Mouse (Mus musculus) cerebellum, adult 18-20 months (tissue): ENCODE results near the gene Upf2.
A peak's percentile ranks its signal among the peaks of the same experiment; 100 is the strongest.
"Not testable (repeated sequence)": the region's sequence is repeated elsewhere in the genome, so short reads cannot be mapped to it uniquely, and the experiment has no call there.

Source experiments
- DNase-seq, 2 experiments: peaks; one replicate each; pipeline ENCODE4 v3.0.0; 2021

The Upf2 gene

DNA sequence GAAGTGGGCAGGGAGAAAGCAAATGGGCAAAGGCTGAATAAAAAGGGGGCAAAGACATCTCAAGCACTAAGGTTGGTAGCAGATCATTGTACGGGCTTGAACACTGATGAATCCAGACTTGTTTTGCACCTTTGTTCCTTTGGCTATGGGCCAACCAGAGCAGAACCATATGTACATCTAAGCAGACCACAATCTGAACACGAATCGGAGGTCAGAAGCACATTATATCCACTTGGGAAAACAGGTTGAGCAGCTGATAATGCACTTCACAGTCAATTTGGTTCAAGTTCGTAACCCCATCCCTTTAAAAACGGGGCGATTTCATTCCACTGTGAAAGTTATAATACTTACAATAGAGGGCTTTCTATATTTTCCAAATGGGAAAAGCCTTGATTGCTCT, 964 bp upstream of the Upf2 start:
- DNase-seq: peak; percentile 50 to 52

- no peak for DNase-seq
These were observed 447 bp downstream of the Upf2 start for GRCm38 (mm10) chr2:5951621-5952211.

DNA sequence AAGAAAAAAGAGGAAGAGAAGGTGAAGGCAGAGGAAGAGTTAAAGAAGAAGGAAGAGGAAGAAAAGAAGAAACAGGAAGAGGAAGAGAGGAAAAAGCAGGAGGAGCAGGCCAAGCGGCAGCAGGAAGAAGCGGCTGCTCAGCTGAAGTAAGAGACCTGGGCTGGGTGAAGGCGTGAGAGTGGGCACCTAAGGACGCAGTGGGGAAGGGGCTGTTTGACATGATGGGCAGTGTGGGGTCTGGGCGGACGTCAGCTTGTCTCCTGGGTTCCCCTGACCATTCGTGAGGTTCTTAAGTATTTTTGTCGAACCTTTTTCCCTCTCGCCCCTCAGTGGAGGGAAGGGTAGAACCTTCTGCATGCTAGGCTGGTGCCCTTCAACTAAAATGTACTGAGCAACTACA, 6.4 kb downstream of the Upf2 start:
- peak; percentile 17 to 25 for DNase-seq

DNA sequence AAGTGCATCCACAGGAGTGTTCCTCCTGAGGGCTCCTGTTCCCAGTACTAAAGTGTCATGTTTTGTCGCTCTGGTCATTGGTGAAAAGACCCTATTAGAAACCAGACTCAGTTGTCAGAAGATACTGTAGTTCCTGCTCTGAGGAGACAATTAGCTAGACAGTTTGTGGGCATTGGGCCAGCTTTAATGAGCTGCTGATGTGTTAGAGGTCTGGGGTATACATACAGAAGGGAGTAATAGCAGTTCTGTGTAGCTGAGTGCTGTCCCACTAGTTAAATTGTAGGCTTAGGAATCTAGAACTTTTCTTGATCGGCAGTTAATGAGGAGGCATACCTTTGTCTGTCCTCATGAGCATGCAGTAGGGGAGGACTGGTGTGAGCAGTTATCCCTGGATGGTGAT, 11.0 kb downstream of the Upf2 start:
- DNase-seq: no peak

DNA sequence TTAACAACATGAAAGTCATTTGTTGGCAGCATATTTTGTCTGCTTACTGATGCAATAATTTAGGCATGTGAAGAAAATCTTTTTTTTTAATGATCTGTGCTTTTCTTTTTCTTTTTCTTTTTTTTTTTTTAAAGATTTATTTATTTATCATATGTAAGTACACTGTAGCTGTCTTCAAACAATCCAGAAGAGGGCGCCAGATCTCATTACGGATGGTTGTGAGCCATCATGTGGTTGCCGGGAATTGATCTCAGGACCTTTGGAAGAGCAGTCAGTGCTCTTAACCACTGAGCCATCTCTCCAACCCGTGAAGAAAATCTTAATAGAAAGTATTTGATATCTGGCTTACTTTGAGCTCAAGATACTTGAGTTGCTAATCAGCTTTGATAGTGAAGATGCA, 12.5 kb downstream of the Upf2 start:
- not testable (repeated sequence) for DNase-seq

DNA sequence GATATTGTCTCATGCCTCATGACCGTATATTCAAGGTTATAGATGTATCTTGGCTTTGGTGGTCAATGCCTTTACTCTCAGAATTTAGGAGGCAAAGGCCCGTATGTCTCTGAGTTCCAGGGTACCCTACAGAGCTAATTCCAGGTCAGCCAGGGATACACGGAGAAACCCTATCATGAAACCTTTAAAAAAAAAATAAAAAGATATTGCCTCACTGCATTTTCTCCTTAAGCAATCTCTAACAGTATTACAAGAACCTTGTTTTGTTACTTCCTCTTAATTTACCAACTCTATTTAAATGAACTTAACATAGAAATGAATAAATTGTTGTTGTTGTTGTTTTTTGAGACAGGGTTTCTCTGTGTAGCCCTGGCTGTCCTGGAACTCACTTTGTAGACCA, 14.7 kb downstream of the Upf2 start:
- DNase-seq: no peak

DNA sequence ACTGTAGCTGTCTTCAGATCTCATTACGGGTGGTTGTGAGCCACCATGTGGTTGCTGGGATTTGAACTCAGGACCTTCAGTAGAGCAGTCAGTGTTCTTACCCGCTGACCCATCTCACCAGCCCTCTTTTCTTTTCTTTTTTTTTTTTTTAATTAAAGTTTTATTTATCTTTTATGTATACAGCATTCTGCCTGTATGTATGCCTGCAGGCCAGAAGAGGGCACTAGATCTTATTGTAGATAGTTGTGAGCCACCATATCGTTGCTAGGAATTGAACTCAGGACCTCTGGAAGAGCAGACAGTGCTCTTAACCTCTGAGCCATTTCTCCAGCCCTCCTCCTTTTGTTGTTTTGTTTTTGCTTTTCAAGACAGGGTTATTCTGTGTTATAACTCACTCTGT, 19.4 kb downstream of the Upf2 start:
- DNase-seq: not testable (repeated sequence)

GRCm38 (mm10) chr2:5977532-5977931, 26.3 kb downstream of the Upf2 start:
- no peak for DNase-seq

- peak; percentile 27 to 59 for DNase-seq
These were observed 44.3 kb downstream of the Upf2 start for GRCm38 (mm10) chr2:5995538-5995937.

DNA sequence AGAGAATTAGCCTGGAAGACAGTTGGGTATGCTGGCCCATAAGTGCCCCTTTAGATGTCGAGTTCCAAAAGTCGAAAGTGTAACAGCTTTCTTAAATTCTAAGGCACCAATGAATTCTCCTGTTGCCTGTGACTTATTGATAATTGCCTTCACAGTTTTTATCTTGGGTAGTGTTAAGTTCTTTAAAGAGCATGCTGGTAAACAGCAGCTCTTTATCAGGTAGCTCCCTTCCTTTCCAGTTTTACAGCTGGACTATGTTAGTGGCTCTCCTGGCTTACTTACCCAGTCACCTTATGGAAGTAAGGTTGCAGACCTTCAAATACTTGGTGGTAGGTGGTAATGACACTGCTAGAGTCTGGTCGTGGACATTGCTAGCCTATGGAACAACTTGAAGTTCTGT, 52.7 kb downstream of the Upf2 start:
- no peak for DNase-seq

- DNase-seq: no peak
These were observed 63.3 kb downstream of the Upf2 start for GRCm38 (mm10) chr2:6014532-6014931.

DNA sequence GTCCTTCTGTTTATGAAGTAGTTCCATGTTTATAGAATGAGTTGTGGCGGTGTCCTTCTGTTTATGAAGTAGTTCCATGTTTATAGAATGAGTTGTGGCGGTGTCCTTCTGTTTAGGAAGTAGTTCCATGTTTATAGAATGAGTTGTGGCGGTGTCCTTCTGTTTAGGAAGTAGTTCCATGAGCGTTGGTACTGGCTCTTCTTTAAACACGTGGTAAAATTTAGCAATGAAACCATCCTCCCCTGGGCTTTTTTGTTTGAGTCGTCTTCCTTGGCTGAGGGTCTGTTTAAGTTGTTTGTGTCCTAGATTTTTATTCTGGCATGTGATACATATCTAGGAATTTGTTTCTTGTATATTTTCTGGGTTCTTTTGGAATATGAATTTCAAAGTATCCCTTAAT, 63.9 kb downstream of the Upf2 start:
- DNase-seq: not testable (repeated sequence)

DNA sequence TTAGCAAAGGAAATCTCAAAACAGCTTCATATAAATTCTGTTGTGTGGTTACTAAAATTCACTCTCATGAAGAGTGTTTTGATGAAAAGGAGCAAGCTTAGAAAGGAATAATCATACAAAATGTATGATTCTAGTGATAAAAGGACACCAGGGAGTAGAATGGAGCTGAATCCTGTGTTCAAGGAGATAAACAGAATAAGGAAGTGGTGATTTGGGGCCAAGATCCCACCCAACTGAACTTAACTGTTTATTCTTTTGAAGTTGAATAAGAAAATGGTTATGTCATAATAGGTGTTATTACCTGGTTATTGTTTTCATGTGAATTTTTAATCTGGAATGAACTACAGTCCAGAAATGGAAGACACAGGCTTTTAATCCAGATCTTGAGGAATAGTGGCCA, 69.3 kb downstream of the Upf2 start:
- no peak for DNase-seq

DNA sequence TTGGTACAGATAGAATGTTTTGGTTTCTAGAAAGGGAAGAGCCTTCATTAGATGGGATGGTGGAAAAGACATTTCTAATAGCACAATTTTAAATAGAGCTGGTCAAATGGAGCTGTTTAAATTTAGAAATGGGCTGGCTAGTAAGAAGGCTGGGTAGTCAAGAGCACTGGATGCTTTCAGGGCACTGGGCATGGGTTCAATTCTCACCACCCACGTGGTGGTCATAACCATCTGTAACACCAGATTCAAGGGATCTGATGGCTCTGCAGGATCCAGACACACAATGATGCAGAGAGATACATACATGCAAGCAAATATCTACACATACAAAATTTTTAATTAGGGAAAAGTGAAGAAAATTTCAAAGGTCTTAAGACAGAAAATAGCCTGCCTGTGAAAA, 91.4 kb downstream of the Upf2 start:
- peak; percentile 69 to 76 for DNase-seq

- no peak for DNase-seq
These were observed 95.5 kb downstream of the Upf2 start for GRCm38 (mm10) chr2:6046796-6047195.

DNA sequence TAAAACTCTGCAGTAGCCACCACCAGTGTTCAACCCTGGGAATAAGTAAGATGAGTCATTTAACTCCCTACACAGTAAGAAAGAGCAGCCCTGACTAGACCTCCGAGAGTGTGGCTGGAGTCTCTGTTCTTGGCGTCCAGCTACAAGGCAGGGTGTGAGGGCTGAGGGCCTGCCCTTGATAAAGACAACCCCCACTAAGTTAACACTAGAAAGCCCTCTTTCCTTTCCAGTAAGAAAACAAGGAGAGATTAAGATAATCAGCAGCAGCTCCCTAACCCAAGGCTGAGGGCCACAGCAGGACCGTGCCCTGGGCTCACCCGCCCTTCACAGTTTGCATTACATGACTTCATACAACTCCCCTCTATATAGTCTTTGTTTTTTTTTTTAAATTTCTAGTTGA, 97.3 kb downstream of the Upf2 start:
- DNase-seq: no peak

- DNase-seq: no peak
These were observed 97.7 kb downstream of the Upf2 start for GRCm38 (mm10) chr2:6049018-6049417.

- no peak for DNase-seq
These were observed 104.2 kb downstream of the Upf2 start for GRCm38 (mm10) chr2:6055466-6055865.

DNA sequence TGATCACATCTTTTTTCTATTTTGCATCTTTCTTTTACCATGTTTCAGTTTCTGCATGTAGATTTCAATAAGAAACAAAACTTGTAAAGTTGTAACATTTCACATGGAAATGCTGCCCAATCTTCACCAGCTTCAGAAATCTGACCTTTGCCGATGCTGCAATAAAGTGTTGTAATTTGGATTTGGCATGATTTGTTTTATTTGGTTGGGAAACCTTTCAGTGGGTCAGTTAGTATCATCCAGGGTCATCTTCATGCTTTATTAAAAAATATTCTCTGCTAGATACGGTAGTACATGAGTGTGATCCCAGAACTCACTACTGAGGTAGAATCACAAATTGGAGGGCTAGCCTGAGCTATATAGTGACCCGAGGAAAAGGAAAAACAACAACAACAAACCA, 105.2 kb downstream of the Upf2 start:
- no peak for DNase-seq

GRCm38 (mm10) chr2:6059291-6059690, 108.0 kb downstream of the Upf2 start:
- DNase-seq: no peak

DNA sequence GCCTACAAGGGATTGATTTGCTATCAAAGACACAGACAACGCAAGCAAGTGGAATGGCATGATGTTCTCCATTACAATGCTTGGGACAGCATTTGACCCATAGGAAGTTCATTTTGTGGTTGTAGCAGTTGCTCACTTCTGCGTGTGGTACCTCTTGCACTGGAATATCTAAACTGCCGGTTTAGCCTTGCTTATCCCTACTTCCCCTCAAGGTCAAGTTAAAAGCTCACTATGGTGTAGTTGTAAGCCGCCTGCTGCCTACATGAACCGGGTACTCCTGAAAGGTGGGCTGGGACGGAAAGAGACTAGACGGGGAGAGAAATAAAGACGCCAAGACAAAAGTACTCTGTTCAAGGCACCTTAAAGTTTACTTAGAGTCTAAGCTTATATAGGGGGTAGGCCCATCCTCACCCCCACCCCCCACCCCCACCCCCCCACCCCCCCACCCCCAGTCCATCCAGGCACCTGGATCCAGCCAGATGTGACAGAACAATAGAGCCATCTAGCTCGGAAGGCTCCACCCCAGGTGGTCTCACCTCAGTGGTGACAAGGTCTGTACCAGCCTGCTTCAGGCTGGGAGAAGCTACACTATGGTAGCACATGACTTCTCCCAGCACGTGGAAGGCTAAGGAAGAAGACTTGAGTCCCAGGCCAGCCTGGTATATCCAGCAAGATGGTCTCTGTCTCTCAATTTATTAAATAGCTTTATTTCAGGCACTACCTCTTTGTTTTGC, 109.0 kb downstream of the Upf2 start:
- no peak for DNase-seq

- no peak for DNase-seq
These were observed 116.1 kb downstream of the Upf2 start for GRCm38 (mm10) chr2:6067341-6067740.

- no peak for DNase-seq
These were observed 119.7 kb downstream of the Upf2 start for GRCm38 (mm10) chr2:6070925-6071324.

- no peak for DNase-seq
These were observed 120.5 kb downstream of the Upf2 start for GRCm38 (mm10) chr2:6071598-6072440.
